Mouse (Mus musculus) liver, adult 2 months (tissue): Measurements from ENCODE around the gene Dnajb13. TPM values are rescaled to one million over a fixed set of nuclear protein-coding genes. Genes with fewer than 3 reads are reported as not detected.

Source experiments
- DNase-seq: peaks from one replicate; pipeline ENCODE4 v3.0.0-alpha.2; 2011; ENCODE audit warnings: low read depth, low spot score; ENCODE audit errors: extremely low read depth
- H3K27ac ChIP-seq: fragments of 200-500 bp; replicated peaks from 2 replicates; pipeline ENCODE4 v1.5.1; 2012; ENCODE audit warnings: low read depth, mild to moderate bottlenecking, control low read depth, inconsistent platforms, low read length; ENCODE audit not compliant: insufficient read depth
- H3K27me3 ChIP-seq: fragments of 200-500 bp; 2 replicates; pipeline ENCODE4 v1.6.1; 2012; ENCODE audit warnings: mild to moderate bottlenecking, moderate library complexity, low read length, inconsistent platforms; ENCODE audit not compliant: control insufficient read depth, insufficient read depth
- H3K36me3 ChIP-seq: fragments of 200-500 bp; 2 replicates; pipeline ENCODE4 v1.6.1; 2012; ENCODE audit warnings: low read length, inconsistent platforms; ENCODE audit not compliant: control insufficient read depth, insufficient read depth
- H3K4me1 ChIP-seq: fragments of 200-500 bp; 2 replicates; pipeline ENCODE4 v1.6.1; 2011; ENCODE audit warnings: low read length; ENCODE audit not compliant: control insufficient read depth, insufficient read depth
- H3K4me3 ChIP-seq: fragments of 200-500 bp; 2 replicates; pipeline ENCODE4 v1.5.1; 2011; ENCODE audit warnings: low read depth, mild to moderate bottlenecking, control low read depth, low read length, moderate library complexity; ENCODE audit not compliant: insufficient read depth
- H3K79me2 ChIP-seq: fragments of 200-500 bp; 2 replicates; pipeline ENCODE4 v1.6.1; 2012; ENCODE audit warnings: inconsistent platforms, mild to moderate bottlenecking, low read length, moderate library complexity; ENCODE audit not compliant: control insufficient read depth, insufficient read depth
- H3K9ac ChIP-seq: fragments of 200-500 bp; 2 replicates; pipeline ENCODE4 v1.6.1; 2012; ENCODE audit warnings: low read depth, mild to moderate bottlenecking, control low read depth, inconsistent platforms, low read length
- CTCF ChIP-seq: fragments of 200-500 bp; IDR thresholded peaks from 2 replicates; pipeline ENCODE4 v1.5.1; 2011; ENCODE audit warnings: low read depth, low read length, control low read depth
- POLR2A ChIP-seq: fragments of 200-500 bp; IDR thresholded peaks from 2 replicates; pipeline ENCODE4 v1.6.1; 2011; ENCODE audit warnings: low read length, control low read depth; ENCODE audit not compliant: insufficient read depth; ENCODE audit errors: extremely low read depth
- WGBS: fragments of 180-500 bp; shearing (Covaris S2); methylation state at CpG from one replicate; pipeline ENCODE4 v1.1.7; 2018; 5-methylcytosine and 5-hydroxymethylcytosine counted together
- polyA plus RNA-seq: library from polyadenylated mRNA; depleted of rRNA; stranded (reverse); fragments of >200 nt; gene quantifications from 2 replicates; pipeline ENCODE4 v1.2.3, GENCODE M21; 2012
- total RNA-seq: library from RNA; depleted of rRNA; stranded (reverse); fragments of >200 nt; gene quantifications from 2 replicates; pipeline ENCODE4 v1.2.3, GENCODE M21; 2014

The Dnajb13 gene
- total and polyA plus RNA-seq, 2 experiments: 0.29 to 0.55 TPM

DNA sequence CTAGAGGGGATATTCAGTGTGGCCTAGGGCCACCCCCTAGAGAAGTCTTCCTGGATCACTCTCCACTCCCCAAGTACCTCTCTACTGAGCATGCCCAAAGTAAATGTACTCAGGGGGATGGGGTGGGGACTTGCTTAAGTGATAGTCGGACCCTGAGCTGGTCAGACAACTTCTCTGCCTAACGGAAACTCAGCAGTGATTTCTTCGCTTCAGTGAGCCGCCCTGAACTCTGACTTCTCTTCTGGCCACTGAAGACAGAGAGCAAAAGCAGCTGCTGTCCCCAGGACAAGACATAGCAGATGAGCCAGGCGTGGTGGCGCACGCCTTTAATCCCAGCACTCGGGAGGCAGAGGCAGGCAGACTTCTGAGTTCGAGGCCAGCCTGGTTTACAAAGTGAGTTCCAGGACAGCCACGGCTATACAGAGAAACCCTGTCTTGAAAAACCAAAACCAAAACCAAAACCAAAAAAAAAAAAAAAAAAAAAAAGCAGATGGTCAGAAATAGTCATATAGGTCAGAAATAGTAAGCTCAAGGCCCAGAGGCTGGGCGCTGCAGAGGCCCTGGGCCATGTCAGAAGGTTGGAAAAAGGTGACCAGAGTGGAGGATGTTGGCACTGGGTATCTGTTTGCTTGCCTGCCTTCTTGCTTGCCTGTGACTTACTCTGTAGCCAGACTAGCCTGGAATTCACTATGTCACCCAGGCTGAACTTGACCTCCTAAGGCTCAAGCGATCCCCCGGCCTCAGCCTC lies 9.8 kb downstream of the Dnajb13 start:
- Histone ChIP-seq H3K9ac (no peak overlapping the region), H3K79me2 (no peaks in the 10 kb centered on the region), H3K4me3 (no peak overlapping the region), H3K36me3 (no peaks in the 10 kb centered on the region), H3K27me3 (no peaks in the 10 kb centered on the region), H3K27ac (no peak overlapping the region), H3K4me1 (no peaks in the 10 kb centered on the region; the same call in none of the 2 replicates)
- 70% methylated on average over 13 of the region's 13 CpGs for WGBS
- TF ChIP-seq POLR2A (no peak), CTCF (no peak)
- DNase-seq: no peak

DNA sequence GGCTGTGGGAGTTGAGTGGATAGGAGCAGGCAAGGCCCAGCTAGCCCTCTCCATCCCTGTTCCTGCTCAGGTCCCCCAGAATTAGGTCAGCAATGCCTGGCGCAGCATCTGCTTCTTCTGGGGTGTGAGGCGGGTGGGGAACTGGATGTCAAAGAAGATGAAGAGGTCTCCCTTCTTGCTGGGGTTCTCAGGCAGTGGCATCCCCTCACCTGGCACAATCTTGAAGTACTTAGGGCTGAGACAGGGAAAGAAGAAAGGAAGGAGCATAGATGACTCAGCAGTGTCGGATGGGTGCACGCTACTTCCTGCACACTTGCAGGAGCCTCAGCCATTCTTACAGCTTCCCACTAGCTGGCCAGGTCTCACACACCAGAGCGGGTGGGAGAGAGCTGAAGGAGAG lies 11.7 kb downstream of the Dnajb13 start:
- H3K27me3 ChIP-seq: no peaks in the 10 kb centered on the region
- 77% methylated on average over 5 of the region's 5 CpGs for WGBS
- H3K27ac ChIP-seq: no peak overlapping the region
- H3K9ac ChIP-seq: no peak overlapping the region
- H3K4me3 ChIP-seq: no peak overlapping the region
- TF ChIP-seq CTCF (no peak), POLR2A (no peak)
- no peak for DNase-seq
- no peaks in the 10 kb centered on the region; the same call in none of the 2 replicates for H3K4me1 ChIP-seq
- no peaks in the 10 kb centered on the region for H3K36me3 ChIP-seq
- H3K79me2 ChIP-seq: no peaks in the 10 kb centered on the region

- Histone ChIP-seq H3K9ac (no peak overlapping the region), H3K36me3 (no peaks in the 10 kb centered on the region), H3K27me3 (no peaks in the 10 kb centered on the region), H3K4me3 (no peak overlapping the region), H3K27ac (no peak overlapping the region), H3K79me2 (no peaks in the 10 kb centered on the region), H3K4me1 (no peaks in the 10 kb centered on the region; the same call in none of the 2 replicates)
- TF ChIP-seq POLR2A: no peak
- no peak for TF ChIP-seq CTCF
- 68% methylated on average over 7 of the region's 7 CpGs for WGBS
- no peak for DNase-seq
Observed at GRCm38 (mm10) chr7:100502374-100502922, 12.3 kb downstream of the Dnajb13 start.

DNA sequence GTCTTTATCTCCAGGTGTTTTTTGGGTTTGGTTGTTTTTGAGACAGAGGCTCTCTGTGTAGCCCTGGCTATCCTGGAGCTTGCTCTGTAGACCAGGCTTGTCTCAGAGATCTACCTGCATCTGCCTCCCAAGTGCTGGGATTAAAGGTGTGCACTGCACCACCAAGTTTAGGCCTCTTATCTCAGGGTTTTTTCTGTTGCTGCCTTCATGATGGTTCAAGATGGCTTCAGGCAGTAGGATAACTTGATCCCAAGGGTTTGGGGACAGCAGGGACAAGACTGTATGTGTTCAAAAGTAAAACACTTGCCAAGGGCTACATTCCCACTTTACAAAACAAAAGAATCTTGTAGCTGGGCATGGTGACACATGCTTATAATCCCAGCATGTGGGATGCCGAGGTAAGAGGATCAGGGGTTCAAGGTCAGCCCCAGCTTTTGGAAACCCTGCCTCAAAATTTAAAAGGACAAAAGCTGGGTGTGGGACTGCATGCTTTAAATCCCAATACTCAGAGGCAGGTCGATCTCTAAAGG lies 12.9 kb downstream of the Dnajb13 start:
- Histone ChIP-seq H3K4me1 (no peaks in the 10 kb centered on the region; the same call in none of the 2 replicates), H3K4me3 (no peak overlapping the region), H3K9ac (no peak overlapping the region), H3K79me2 (no peaks in the 10 kb centered on the region), H3K27me3 (no peaks in the 10 kb centered on the region), H3K36me3 (no peaks in the 10 kb centered on the region), H3K27ac (no peak overlapping the region)
- TF ChIP-seq POLR2A: no peak
- DNase-seq: no peak
- WGBS: 36% methylated on average over 2 of the region's 2 CpGs

- no peaks in the 10 kb centered on the region for H3K27me3 ChIP-seq
- WGBS: 74% methylated on average over 6 of the region's 6 CpGs
- no peaks in the 10 kb centered on the region; the same call in none of the 2 replicates for H3K4me1 ChIP-seq
- no peak for DNase-seq
- no peaks in the 10 kb centered on the region for H3K36me3 ChIP-seq
- no peak for TF ChIP-seq POLR2A
- TF ChIP-seq CTCF: no peak
- H3K9ac ChIP-seq: no peak overlapping the region
- no peaks in the 10 kb centered on the region for H3K79me2 ChIP-seq
- H3K4me3 ChIP-seq: no peak overlapping the region
- no peak overlapping the region for H3K27ac ChIP-seq
Observed at GRCm38 (mm10) chr7:100501027-100501843, 13.5 kb downstream of the Dnajb13 start.
